Mouse (Mus musculus) MEL (cell line): ENCODE measurements at regions not wholly inside any gene's neighbourhood (a gene's known extent, or its start where the extent isn't known, plus 50 kb on each side); places are given as distances from the start of the nearest gene placed in this dataset.

Experiments used
- DNase-seq: peaks from one replicate; pipeline ENCODE4 v3.0.0; 2011; ENCODE audit warnings: low read depth, low spot score
- H3K27ac ChIP-seq: 2 replicates; pipeline ENCODE4 v1.5.1; 2012; ENCODE audit warnings: low read depth, mild to moderate bottlenecking, control low read depth, low read length, moderate library complexity; ENCODE audit not compliant: control insufficient read depth
- H3K27me3 ChIP-seq, 2 experiments: fragments of 150-350 bp in 1 of 2; sonication (generic) in 1 of 2; 2 replicates each; pipeline ENCODE4 v1.6.1; 2012; ENCODE audit warnings: low read length in 2 of 2, mild to moderate bottlenecking in 2 of 2, improper control_type of control experiment in 1 of 2, moderate library complexity in 1 of 2; ENCODE audit not compliant: insufficient read depth in 2 of 2, control insufficient read depth in 1 of 2
- H3K36me3 ChIP-seq, 2 experiments: 2 replicates each; pipeline ENCODE4 v1.6.1; 2012 to 2014; ENCODE audit warnings: low read length in 2 of 2, improper control_type of control experiment in 1 of 2, inconsistent platforms in 1 of 2, mild to moderate bottlenecking in 1 of 2; ENCODE audit not compliant: insufficient read depth in 2 of 2, control insufficient read depth in 1 of 2
- H3K4me1 ChIP-seq, 2 experiments: fragments of 150-350 bp in 1 of 2; sonication (generic) in 1 of 2; 2 replicates each; pipeline ENCODE4 v1.6.1; 2012; ENCODE audit warnings: low read length in 2 of 2, improper control_type of control experiment in 1 of 2, mild to moderate bottlenecking in 1 of 2; ENCODE audit not compliant: insufficient read depth in 2 of 2, control insufficient read depth in 1 of 2
- H3K4me3 ChIP-seq, 2 experiments: fragments of 150-350 bp in 1 of 2; sonication (generic) in 1 of 2; 2 replicates each; pipeline ENCODE4 v1.5.1; 2012; ENCODE audit warnings: low read depth in 2 of 2, low read length in 2 of 2, mild to moderate bottlenecking in 2 of 2, moderate library complexity in 2 of 2, control low read depth in 1 of 2, improper control_type of control experiment in 1 of 2; ENCODE audit not compliant: control insufficient read depth in 1 of 2, insufficient read depth in 1 of 2
- H3K79me2 ChIP-seq: 2 replicates; pipeline ENCODE4 v1.6.1; 2012; ENCODE audit warnings: mild to moderate bottlenecking, low read length, moderate library complexity; ENCODE audit not compliant: control insufficient read depth, poor library complexity, insufficient read depth
- H3K9ac ChIP-seq: 2 replicates; pipeline ENCODE4 v1.6.1; 2012; ENCODE audit warnings: low read depth, mild to moderate bottlenecking, control low read depth, low read length, moderate library complexity; ENCODE audit not compliant: control insufficient read depth, poor library complexity, severe bottlenecking
- H3K9me3 ChIP-seq: fragments of 150-350 bp; sonication (generic); replicated peaks from 2 replicates; pipeline ENCODE4 v1.6.1; 2012; ENCODE audit warnings: mild to moderate bottlenecking, low read length, improper control_type of control experiment, moderate library complexity; ENCODE audit not compliant: insufficient read depth
- CHD1 ChIP-seq: IDR thresholded peaks from 2 replicates; pipeline ENCODE4 v1.6.1; 2012; ENCODE audit warnings: low read depth, mild to moderate bottlenecking, inconsistent platforms, low read length, improper control_type of control experiment
- EP300 ChIP-seq, 2 experiments: IDR thresholded peaks; 2 replicates each; pipeline ENCODE4 v1.6.1; 2011; ENCODE audit warnings: improper control_type of control experiment in 2 of 2, low read length in 2 of 2, low read depth in 1 of 2, mild to moderate bottlenecking in 1 of 2
- ETS1 ChIP-seq: IDR thresholded peaks from 2 replicates; pipeline ENCODE4 v1.6.1; 2012; ENCODE audit warnings: low read depth, mild to moderate bottlenecking, inconsistent platforms, low read length, improper control_type of control experiment, moderate library complexity
- GATA1 ChIP-seq: IDR thresholded peaks from 2 replicates; pipeline ENCODE4 v1.6.1; 2011; ENCODE audit warnings: low read depth, low read length, improper control_type of control experiment
- HCFC1 ChIP-seq: IDR thresholded peaks from 2 replicates; pipeline ENCODE4 v1.6.1; 2012; ENCODE audit warnings: low read depth, mild to moderate bottlenecking, inconsistent platforms, low read length, improper control_type of control experiment, moderate library complexity
- JUND ChIP-seq: IDR thresholded peaks from 2 replicates; pipeline ENCODE4 v1.6.1; 2011; ENCODE audit warnings: low read depth, mild to moderate bottlenecking, improper control_type of control experiment, low read length
- MAX ChIP-seq: IDR thresholded peaks from 2 replicates; pipeline ENCODE4 v1.6.1; 2011; ENCODE audit warnings: low read length, improper control_type of control experiment
- MEF2A ChIP-seq: IDR thresholded peaks from 2 replicates; pipeline ENCODE4 v1.6.1; 2014; ENCODE audit warnings: low read depth, mild to moderate bottlenecking, inconsistent platforms, low read length, improper control_type of control experiment; ENCODE audit not compliant: poor library complexity, insufficient replicate concordance, severe bottlenecking; ENCODE audit errors: extremely low read depth
- MYC ChIP-seq: IDR thresholded peaks from 2 replicates; pipeline ENCODE4 v1.6.1; 2011; ENCODE audit warnings: low read depth, mild to moderate bottlenecking, low read length, improper control_type of control experiment, moderate library complexity
- NELFE ChIP-seq: IDR thresholded peaks from 2 replicates; pipeline ENCODE4 v1.6.1; 2011; ENCODE audit warnings: low read depth, low read length, improper control_type of control experiment
- SMC3 ChIP-seq: IDR thresholded peaks from 2 replicates; pipeline ENCODE4 v1.6.1; 2011; ENCODE audit warnings: low read depth, low read length, improper control_type of control experiment
- TBP ChIP-seq: IDR thresholded peaks from 2 replicates; pipeline ENCODE4 v1.8.0; 2011; ENCODE audit warnings: low read depth, low read length, improper control_type of control experiment
- ZC3H11A ChIP-seq: IDR thresholded peaks from 2 replicates; pipeline ENCODE4 v1.6.1; 2012; ENCODE audit warnings: low read depth, mild to moderate bottlenecking, inconsistent platforms, low read length, improper control_type of control experiment

DNA sequence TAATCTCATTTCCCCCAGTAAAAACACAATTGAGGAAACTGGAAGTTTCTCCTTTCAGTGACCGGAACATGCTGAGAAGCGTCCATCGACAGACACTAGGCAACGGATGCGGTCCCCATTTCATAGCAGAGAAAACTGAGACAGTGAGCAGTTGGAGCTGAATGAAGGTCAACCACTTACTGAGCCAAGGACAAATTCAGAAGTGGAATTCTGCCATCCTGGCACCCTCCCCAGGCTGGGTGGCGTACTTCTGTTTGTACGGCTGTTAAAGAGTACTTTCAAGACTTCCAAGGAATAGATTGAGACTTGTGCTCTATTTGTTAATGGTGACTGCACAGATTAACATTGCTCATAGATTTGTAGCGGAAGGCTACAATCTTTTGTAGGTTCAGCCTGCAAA is 54.2 kb upstream of the Bhlhe40 start:
- peaks cover 0 to 8% of the 10 kb centered on the region in 2 experiments; a peak in 2 of 4 replicates for H3K4me1 ChIP-seq
- no peak for DNase-seq
- no peak overlapping the region for H3K4me3 ChIP-seq
- peaks cover 0 to 7% of the 10 kb centered on the region in 2 experiments; a peak in 2 of 4 replicates for H3K36me3 ChIP-seq
- H3K79me2 ChIP-seq, result no peaks in the 10 kb centered on the region
- H3K9ac ChIP-seq, result no peak overlapping the region
- no peaks in the 10 kb centered on the region for H3K9me3 ChIP-seq
- H3K27me3 ChIP-seq, result no peaks in the 10 kb centered on the region
- no peak for TF ChIP-seq MAX
- no peak for TF ChIP-seq HCFC1
- no peak for TF ChIP-seq JUND
- no peak for TF ChIP-seq NELFE
- no peak overlapping the region for H3K27ac ChIP-seq

DNA sequence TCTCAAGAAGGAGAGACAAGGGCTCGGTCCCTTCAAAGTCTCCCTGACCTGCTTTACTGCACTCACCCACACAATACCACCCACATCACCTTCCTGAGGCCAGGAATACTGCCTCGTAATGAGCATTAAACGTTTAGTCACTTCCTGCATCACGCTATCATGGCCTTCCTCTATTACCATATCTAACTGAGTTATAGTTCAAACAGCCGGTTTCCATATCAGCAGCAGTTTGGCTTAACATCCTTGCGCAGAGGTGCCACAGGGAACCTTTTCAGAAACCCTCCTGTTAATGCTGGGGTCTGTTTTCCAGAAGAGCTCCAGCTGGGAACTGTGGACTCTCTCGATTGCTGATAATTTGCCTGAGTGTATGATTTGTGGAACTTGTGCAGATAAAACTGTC is 52.1 kb upstream of the Bhlhe40 start:
- DNase-seq, result peak; percentile 67
- H3K27me3 ChIP-seq, result no peaks in the 10 kb centered on the region
- H3K4me3 ChIP-seq, result peak overlapping the region; percentile 14 to 39; a peak in 3 of 4 replicates
- H3K9me3 ChIP-seq, result no peaks in the 10 kb centered on the region
- peaks cover 0 to 7% of the 10 kb centered on the region in 2 experiments; a peak in 2 of 4 replicates for H3K36me3 ChIP-seq
- peak overlapping the region; percentile 29; the same call in 1 of the 2 replicates for H3K27ac ChIP-seq
- TF ChIP-seq TBP, result no peak
- TF ChIP-seq ZC3H11A, result no peak
- TF ChIP-seq CHD1, result no peak
- TF ChIP-seq MYC, result no peak
- 0 out of 2 replicates have a peak, but pooled peaks have one; percentile 5 for TF ChIP-seq MAX
- TF ChIP-seq EP300 (IDR thresholded peaks at IDR 0.05; ENCODE audit: low read depth in 1 of 2, low read length in 2 of 2), result peak; percentile 37 to 72
- no peak for TF ChIP-seq HCFC1
- TF ChIP-seq MEF2A, result no peak
- TF ChIP-seq GATA1, result peak; percentile 64
- TF ChIP-seq SMC3, result no peak
- TF ChIP-seq ETS1, result peak; percentile 46; the same call in 1 of the 2 replicates
- TF ChIP-seq, all 39 proteins: peak for 4
- no peaks in the 10 kb centered on the region for H3K79me2 ChIP-seq
- H3K9ac ChIP-seq, result peak overlapping the region; percentile 31; the same call in 1 of the 2 replicates
- peaks cover 0 to 8% of the 10 kb centered on the region in 2 experiments; a peak in 2 of 4 replicates for H3K4me1 ChIP-seq
